Mouse (Mus musculus) kidney, adult 2 months (tissue): Measurements from ENCODE around the gene Hmgcl.

Source experiments
- CTCF ChIP-seq: fragments of 200-500 bp; conservative IDR thresholded peaks from 2 replicates; pipeline ENCODE4 v1.5.1; 2011; ENCODE audit warnings: low read depth, mild to moderate bottlenecking, control low read depth, low read length, moderate library complexity, mixed read lengths; ENCODE audit not compliant: insufficient read depth, insufficient read length
- POLR2A ChIP-seq: fragments of 200-500 bp; IDR thresholded peaks from one replicate; pipeline ENCODE4 v1.6.1; 2011; ENCODE audit warnings: low read depth, low read length, control low read depth

- TF ChIP-seq CTCF, result no peak
- TF ChIP-seq POLR2A, result no peak
Measured at GRCm38 (mm10) chr4:135965113-135965512, 18.9 kb downstream of the Hmgcl start.
